Mouse (Mus musculus): Measurements from ENCODE around the gene Irs2.

- TF ChIP-seq CTCF (IDR thresholded peaks at IDR 0.05; ENCODE audit: low read depth) = no peak
- no peak for TF ChIP-seq EP300 (IDR thresholded peaks at IDR 0.05; ENCODE audit: low read depth)
Measured at GRCm38 (mm10) chr8:11020949-11021572, 12.8 kb upstream of the Irs2 start.

Data from heart, postnatal 0 days (tissue).